Mouse (Mus musculus): Measurements from ENCODE around the gene Hist1h2bh. TPM values are rescaled to one million over a fixed set of nuclear protein-coding genes. Genes with fewer than 3 reads are reported as not detected.

The Hist1h2bh gene
- polyA plus RNA-seq, 1 experiment = 1.2 TPM

DNA sequence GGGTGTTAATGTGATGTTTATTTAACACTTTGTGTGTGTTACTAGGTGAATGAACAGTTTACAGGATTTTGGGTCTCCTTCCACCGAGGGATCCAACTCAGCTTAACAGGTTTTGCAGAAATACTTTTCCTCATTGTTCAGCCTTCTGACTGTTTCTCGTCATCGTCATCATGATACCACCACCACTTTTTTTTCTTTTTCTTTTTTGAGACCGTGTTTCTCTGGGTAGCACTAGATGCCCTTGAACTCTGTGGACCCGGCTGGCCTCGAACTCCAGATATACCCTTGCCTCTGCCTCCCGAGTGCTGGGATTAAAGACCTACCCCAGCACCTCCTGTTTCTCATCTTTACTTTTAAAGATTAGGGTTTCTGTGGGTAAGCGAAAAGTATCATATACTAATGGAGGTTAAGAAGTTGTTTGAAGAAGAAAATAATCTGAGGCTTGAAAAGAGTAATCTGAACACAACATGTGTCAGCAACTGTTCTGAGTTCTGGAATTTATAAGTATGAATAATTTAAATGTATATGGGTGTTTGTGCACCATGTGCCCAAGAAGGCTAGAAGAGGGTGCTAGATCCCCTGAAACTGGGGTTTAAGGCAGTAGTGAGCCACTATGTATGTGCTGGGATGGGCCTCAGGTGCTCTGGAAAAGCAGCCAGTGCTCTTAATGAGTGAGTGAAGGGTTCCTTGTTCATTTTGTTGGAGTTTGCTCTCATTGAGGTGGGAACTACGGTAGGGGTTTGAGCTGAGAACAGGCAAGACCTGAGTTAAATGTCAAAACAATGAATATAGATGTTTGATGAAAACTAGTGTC, 10.7 kb downstream of the Hist1h2bh start:
- Histone ChIP-seq H3K36me3 (ENCODE audit: control insufficient read depth, insufficient read depth) (no peaks in the 10 kb centered on the region), H3K4me3 (ENCODE audit: insufficient read depth, poor library complexity, severe bottlenecking) (peak overlapping the region; percentile 25), H3K27me3 (ENCODE audit: control insufficient read depth, insufficient read depth, insufficient read length) (no peaks in the 10 kb centered on the region), H3ac (ENCODE audit: control insufficient read depth, insufficient read length, low read depth) (peak overlapping the region; percentile 70), H3K79me2 (ENCODE audit: control insufficient read depth, insufficient read depth) (peaks cover 17% of the 10 kb centered on the region), H3K79me3 (ENCODE audit: low read depth) (no peaks in the 10 kb centered on the region)
- TF ChIP-seq CTCF (IDR thresholded peaks at IDR 0.05; ENCODE audit: control insufficient read depth, insufficient read depth, insufficient read length) (no peak), CEBPB (IDR thresholded peaks at IDR 0.05; ENCODE audit: low read depth) (no peak), USF1 (IDR thresholded peaks at IDR 0.05; ENCODE audit: low read depth) (no peak), MYOD1 (IDR thresholded peaks at IDR 0.05; ENCODE audit: control insufficient read depth, insufficient read length, low read depth) (no peak), MYOG (IDR thresholded peaks at IDR 0.05; ENCODE audit: control insufficient read depth, extremely low read depth, insufficient read length) (no peak), FOSL1 (IDR thresholded peaks at IDR 0.05; ENCODE audit: insufficient read depth, low read length, poor library complexity, severe bottlenecking) (no peak), MAX (IDR thresholded peaks at IDR 0.05) (no peak)

- Histone ChIP-seq H3K79me2 (ENCODE audit: control insufficient read depth, insufficient read depth) (peaks cover 4% of the 10 kb centered on the region), H3K27me3 (ENCODE audit: control insufficient read depth, insufficient read depth, insufficient read length) (no peaks in the 10 kb centered on the region), H3K79me3 (ENCODE audit: low read depth) (no peaks in the 10 kb centered on the region)
Observed at GRCm38 (mm10) chr13:23530901-23531875, 12.0 kb downstream of the Hist1h2bh start, which contains the start of gene Hist1h4h. TSS of gene Hist1h4h (plus strand) at chr13:23531050.

DNA sequence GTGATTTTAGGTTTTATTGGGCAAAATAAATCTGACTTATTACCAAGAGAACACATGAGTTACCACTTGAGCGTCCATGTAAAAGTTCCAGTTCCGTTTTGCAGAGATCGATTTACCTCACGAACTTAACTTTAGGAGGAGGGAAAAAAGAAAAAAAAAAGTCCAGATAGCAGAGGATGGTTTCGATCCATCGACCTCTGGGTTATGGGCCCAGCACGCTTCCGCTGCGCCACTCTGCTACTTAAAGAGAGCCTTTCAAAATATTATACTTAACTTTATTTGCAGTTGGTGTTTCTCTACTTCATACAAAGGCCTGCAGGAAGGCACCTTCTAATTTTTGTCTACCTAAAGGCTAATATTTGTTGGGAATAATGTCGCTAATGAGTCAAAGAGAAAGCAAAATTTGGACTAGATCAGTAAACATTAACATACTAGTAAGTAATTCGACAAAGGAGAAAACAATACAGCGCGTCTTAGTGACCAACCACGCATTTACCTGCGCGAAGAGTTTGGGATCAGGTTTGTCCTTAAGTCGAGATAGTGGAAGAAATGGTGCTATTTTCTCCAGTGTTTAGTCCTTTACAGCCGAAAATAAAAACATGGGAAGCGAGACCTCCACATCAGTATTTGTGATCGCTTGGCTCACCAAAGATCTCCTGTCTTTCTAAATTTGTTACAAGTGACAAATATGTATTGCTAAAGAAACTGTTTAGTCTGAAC, 12.9 kb downstream of the Hist1h2bh start:
- Histone ChIP-seq H3K4me3 (ENCODE audit: insufficient read depth, poor library complexity, severe bottlenecking) (peak overlapping the region; percentile 25), H3ac (ENCODE audit: control insufficient read depth, insufficient read length, low read depth) (peak overlapping the region; percentile 36), H3K36me3 (ENCODE audit: control insufficient read depth, insufficient read depth) (no peaks in the 10 kb centered on the region), H3K27me3 (ENCODE audit: control insufficient read depth, insufficient read depth, insufficient read length) (no peaks in the 10 kb centered on the region), H3K79me3 (ENCODE audit: low read depth) (no peaks in the 10 kb centered on the region), H3K79me2 (ENCODE audit: control insufficient read depth, insufficient read depth) (no peaks in the 10 kb centered on the region)
- no peak for TF ChIP-seq CTCF (IDR thresholded peaks at IDR 0.05; ENCODE audit: control insufficient read depth, insufficient read depth, insufficient read length)
- no peak for TF ChIP-seq FOSL1 (IDR thresholded peaks at IDR 0.05; ENCODE audit: insufficient read depth, low read length, poor library complexity, severe bottlenecking)
- TF ChIP-seq CEBPB (IDR thresholded peaks at IDR 0.05; ENCODE audit: low read depth) = no peak
- TF ChIP-seq MYOG (IDR thresholded peaks at IDR 0.05; ENCODE audit: control insufficient read depth, extremely low read depth, insufficient read length) = no peak
- no peak for TF ChIP-seq MAX (IDR thresholded peaks at IDR 0.05)

More at GRCm38 (mm10) chr13:23530901-23531875, 12.0 kb downstream of the Hist1h2bh start, which contains the start of gene Hist1h4h:
- TF ChIP-seq MYOD1 (IDR thresholded peaks at IDR 0.05; ENCODE audit: control insufficient read depth, insufficient read length, low read depth) = no peak
- TF ChIP-seq MAX (IDR thresholded peaks at IDR 0.05) = no peak
- TF ChIP-seq CEBPB (IDR thresholded peaks at IDR 0.05; ENCODE audit: low read depth) = peak; percentile 92
- Histone ChIP-seq H3K4me3 (ENCODE audit: insufficient read depth, poor library complexity, severe bottlenecking) (peak within 1 kb of the TSS; percentile 25), H3K36me3 (ENCODE audit: control insufficient read depth, insufficient read depth) (no peaks in the 10 kb centered on the region), H3ac (ENCODE audit: control insufficient read depth, insufficient read length, low read depth) (peak within 1 kb of the TSS; percentile 56)

- no peak for TF ChIP-seq MYOG (IDR thresholded peaks at IDR 0.05; ENCODE audit: control insufficient read depth, extremely low read depth, insufficient read length)
- no peak overlapping the region for H3K4me3 ChIP-seq (ENCODE audit: insufficient read depth, poor library complexity, severe bottlenecking)
- H3K36me3 ChIP-seq (ENCODE audit: control insufficient read depth, insufficient read depth) = no peaks in the 10 kb centered on the region
- no peaks in the 10 kb centered on the region for H3K79me2 ChIP-seq (ENCODE audit: control insufficient read depth, insufficient read depth)
- no peak overlapping the region for H3ac ChIP-seq (ENCODE audit: control insufficient read depth, insufficient read length, low read depth)
- no peaks in the 10 kb centered on the region for H3K27me3 ChIP-seq (ENCODE audit: control insufficient read depth, insufficient read depth, insufficient read length)
- no peaks in the 10 kb centered on the region for H3K79me3 ChIP-seq (ENCODE audit: low read depth)
Observed at GRCm38 (mm10) chr13:23529480-23530165, 13.6 kb downstream of the Hist1h2bh start.

DNA sequence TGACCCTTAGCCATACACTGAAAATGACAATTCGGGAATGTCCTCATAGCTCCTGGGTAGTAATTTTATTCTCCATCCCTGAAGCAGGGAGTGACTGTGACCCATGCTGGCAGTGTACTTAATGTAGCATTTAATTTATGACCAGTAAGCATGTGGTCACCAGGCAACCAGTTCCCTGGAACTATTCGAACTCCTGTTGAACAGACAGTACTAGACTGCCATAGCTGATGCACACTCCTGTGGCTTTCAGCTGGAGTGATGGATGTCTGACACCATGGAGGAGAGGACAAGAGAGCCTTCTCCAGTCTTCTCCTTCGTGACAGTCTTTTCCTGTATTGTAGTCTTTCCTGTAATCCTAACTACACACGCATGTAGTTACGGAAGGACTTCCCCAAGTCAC, 14.2 kb downstream of the Hist1h2bh start:
- TF ChIP-seq MYOD1 (IDR thresholded peaks at IDR 0.05; ENCODE audit: control insufficient read depth, insufficient read length, low read depth) = no peak
- TF ChIP-seq MAX (IDR thresholded peaks at IDR 0.05) = no peak
- no peak for TF ChIP-seq CTCF (IDR thresholded peaks at IDR 0.05; ENCODE audit: control insufficient read depth, insufficient read depth, insufficient read length)
- TF ChIP-seq USF1 (IDR thresholded peaks at IDR 0.05; ENCODE audit: low read depth) = no peak
- TF ChIP-seq MYOG (IDR thresholded peaks at IDR 0.05; ENCODE audit: control insufficient read depth, extremely low read depth, insufficient read length) = no peak
- TF ChIP-seq CEBPB (IDR thresholded peaks at IDR 0.05; ENCODE audit: low read depth) = no peak
- no peak for TF ChIP-seq FOSL1 (IDR thresholded peaks at IDR 0.05; ENCODE audit: insufficient read depth, low read length, poor library complexity, severe bottlenecking)
- H3K79me3 ChIP-seq (ENCODE audit: low read depth) = no peaks in the 10 kb centered on the region
- no peaks in the 10 kb centered on the region for H3K36me3 ChIP-seq (ENCODE audit: control insufficient read depth, insufficient read depth)
- H3ac ChIP-seq (ENCODE audit: control insufficient read depth, insufficient read length, low read depth) = no peak overlapping the region
- no peaks in the 10 kb centered on the region for H3K79me2 ChIP-seq (ENCODE audit: control insufficient read depth, insufficient read depth)
- H3K27me3 ChIP-seq (ENCODE audit: control insufficient read depth, insufficient read depth, insufficient read length) = no peaks in the 10 kb centered on the region
- H3K4me3 ChIP-seq (ENCODE audit: insufficient read depth, poor library complexity, severe bottlenecking) = no peak overlapping the region

Data from C2C12 (cell line).